In genomic region chr9:6175731-6176130, GRCm38 (mm10) we compare ENCODE assay signal across 16 mouse cellular contexts. TPM values are rescaled to one million over a fixed set of nuclear protein-coding genes. Genes with fewer than 3 reads are reported as not detected.
"Had no signal": no experiment of that assay in that cellular context is flagged by ENCODE, and none has a peak within 500 bp of the region (broad histone marks: within the 10 kb centered on the region; RNA-seq: fewer than 3 reads in every experiment).

No protein-coding gene starts in this region.

- DNase-seq: gastrocnemius, adult 2 months; gastrocnemius, postnatal 10 days; gastrocnemius, postnatal 25 days; heart, adult 18-20 months; heart, postnatal 10 days; heart, postnatal 4 days; kidney, adult 11 months; kidney, adult 2 months; kidney, adult 9 months; kidney, postnatal 14 days; kidney, postnatal 36 days; layer of hippocampus, adult 9-11 months; layer of hippocampus, postnatal 36 days; left cerebral cortex, postnatal 4 days had no signal

RNA-seq across cellular contexts. Expression of gene Pdgfd, which starts 7.3 kb away (rescaled TPM):
- total RNA-seq: granulocyte monocyte progenitor cell, adult 5-6 weeks had no signal
- polyA plus RNA-seq: inflammation-experienced regulatory T-cells, adult 6 months had no signal
